Mouse (Mus musculus) testis, adult 2 months (tissue): ENCODE results near the gene Rufy2.

Experiments used
- CTCF ChIP-seq: fragments of 200-500 bp; IDR thresholded peaks from 2 replicates; pipeline ENCODE4 v1.5.1; 2012; ENCODE audit warnings: low read depth, mild to moderate bottlenecking, inconsistent platforms, low read length, moderate library complexity; ENCODE audit not compliant: control insufficient read depth, insufficient read depth, insufficient replicate concordance
- POLR2A ChIP-seq: fragments of 200-500 bp; IDR thresholded peaks from 2 replicates; pipeline ENCODE4 v1.6.1; 2012; ENCODE audit warnings: low read depth, mild to moderate bottlenecking, inconsistent platforms, low read length, moderate library complexity; ENCODE audit not compliant: control insufficient read depth

- TF ChIP-seq CTCF (peak; percentile 67), POLR2A (no peak)
These were observed 7.3 kb downstream of the Rufy2 start for GRCm38 (mm10) chr10:62987341-62987740.
